Mouse (Mus musculus) gastrocnemius, postnatal 36 days (tissue): ENCODE measurements around the gene 4930407I10Rik. TPM values are rescaled to one million over a fixed set of nuclear protein-coding genes. Genes with fewer than 3 reads are reported as not detected.

Experiments used
- DNase-seq, 2 experiments: peaks; one replicate each; pipeline ENCODE4 v3.0.0; 2022
- intact Hi-C: fragments of 180-260 bp; cut with DNase I; formaldehyde crosslinking; loops from one replicate; pipeline ENCODE4 v1.15.1; 2025
- total RNA-seq, 2 experiments: library from RNA; stranded (reverse); gene quantifications; 2 replicates each; pipeline ENCODE4 v1.2.3; 2021

Gene 4930407I10Rik
- total RNA-seq, 2 experiments from 2014 or later = not detected

- peak; percentile 84 to 88 for DNase-seq
- intact Hi-C loops = no loop called here
These were observed 11.7 kb upstream of the 4930407I10Rik start, which contains the start of gene Snu13 for GRCm38 (mm10) chr15:82047080-82047883. Snu13 (minus strand) TSS chr15:82047598.

GRCm38 (mm10) chr15:82052544-82052943, 6.4 kb upstream of the 4930407I10Rik start:
- intact Hi-C loops = no loop called here
- no peak for DNase-seq

- no peak for DNase-seq
- intact Hi-C loops = no loop called here
These were observed 5.0 kb downstream of the 4930407I10Rik start for GRCm38 (mm10) chr15:82063909-82064308.

GRCm38 (mm10) chr15:82065511-82065910, 6.6 kb downstream of the 4930407I10Rik start:
- intact Hi-C loops = loop anchor here (1.0 kb wide), 1 partner anchor 171 kb away; no protein-coding TSS in a partner anchor
- peak in 1 of 2 experiments; percentile 70 for DNase-seq

- no peak for DNase-seq
- intact Hi-C loops = loop anchor here (2.0 kb wide), 1 partner anchor 37 kb away; no protein-coding TSS in a partner anchor
These were observed 10.9 kb downstream of the 4930407I10Rik start, which contains the start of gene Mei1 for GRCm38 (mm10) chr15:82069898-82070297. Mei1 (plus strand) TSS chr15:82069996.

GRCm38 (mm10) chr15:82071816-82072469, 13.0 kb downstream of the 4930407I10Rik start:
- intact Hi-C loops = no loop called here
- DNase-seq = no peak

GRCm38 (mm10) chr15:82073490-82073889, 14.5 kb downstream of the 4930407I10Rik start:
- DNase-seq = no peak
- intact Hi-C loops = no loop called here

GRCm38 (mm10) chr15:82079883-82080282, 20.9 kb downstream of the 4930407I10Rik start:
- intact Hi-C loops = loop anchor here (5.0 kb wide), 2 partner anchors 37 to 157 kb away; no protein-coding TSS in a partner anchor
- DNase-seq = no peak

- DNase-seq = peak in 1 of 2 experiments; percentile 30
- intact Hi-C loops = loop anchor here (5.0 kb wide), 2 partner anchors 36 to 156 kb away; no protein-coding TSS in a partner anchor
These were observed 22.2 kb downstream of the 4930407I10Rik start for GRCm38 (mm10) chr15:82081161-82081560.

GRCm38 (mm10) chr15:82085606-82086005, 26.7 kb downstream of the 4930407I10Rik start:
- no peak for DNase-seq
- intact Hi-C loops = no loop called here

GRCm38 (mm10) chr15:82086131-82086530, 27.2 kb downstream of the 4930407I10Rik start:
- intact Hi-C loops = no loop called here
- no peak for DNase-seq

- intact Hi-C loops = no loop called here
- DNase-seq = no peak
These were observed 28.3 kb downstream of the 4930407I10Rik start for GRCm38 (mm10) chr15:82087266-82087665.

GRCm38 (mm10) chr15:82091061-82091460, 32.1 kb downstream of the 4930407I10Rik start:
- DNase-seq = no peak
- intact Hi-C loops = no loop called here

- no peak for DNase-seq
- intact Hi-C loops = loop anchor here (2.0 kb wide), 1 partner anchor 38 kb away; the partner anchor contains the start of gene Mei1
These were observed 48.1 kb downstream of the 4930407I10Rik start for GRCm38 (mm10) chr15:82106953-82107555.

Other genes starting within 250 kb of the 4930407I10Rik start
- 100 to 1,000 TPM in 1 of 2 experiments, 10 to 100 TPM in 1; 90.3 to 144 TPM for gene Tob2, start 200.4 kb upstream of the 4930407I10Rik start, total RNA-seq
- 10 to 100 TPM; 38.1 to 39.4 TPM for gene Phf5a, start 187.2 kb upstream of the 4930407I10Rik start, total RNA-seq
- 1,000 to 10,000 TPM; 1,185 to 1,290 TPM for gene Aco2, start 186.8 kb upstream of the 4930407I10Rik start, total RNA-seq
- 1 to 10 TPM; 7.7 TPM for gene Polr3h, start 132.9 kb upstream of the 4930407I10Rik start, total RNA-seq
- gene Csdc2, start 122.4 kb upstream of the 4930407I10Rik start, total RNA-seq = 1 to 10 TPM; 1.8 to 2.3 TPM
- gene Pmm1, start 98.2 kb upstream of the 4930407I10Rik start, total RNA-seq = 10 to 100 TPM; 14.7 to 15.5 TPM
- not detected for gene 1700029P11Rik, start 78.6 kb upstream of the 4930407I10Rik start, total RNA-seq
- gene Xrcc6, start 71.3 kb upstream of the 4930407I10Rik start, total RNA-seq = 10 to 100 TPM; 17.8 to 22.9 TPM
- 10 to 100 TPM; 16.7 to 17.7 TPM for gene Desi1, start 25.3 kb upstream of the 4930407I10Rik start, total RNA-seq
- gene Snu13, start 11.6 kb upstream of the 4930407I10Rik start, total RNA-seq = 10 to 100 TPM; 36.0 to 47.5 TPM
- under 1 TPM; 0.08 to 0.15 TPM for gene Mei1, start 10.8 kb downstream of the 4930407I10Rik start, total RNA-seq
- 10 to 100 TPM; 10.2 to 17.0 TPM for gene Ccdc134, start 68.8 kb downstream of the 4930407I10Rik start, total RNA-seq
- gene Srebf2, start 88.0 kb downstream of the 4930407I10Rik start, total RNA-seq = 1 to 10 TPM; 9.2 to 9.8 TPM
- gene Shisa8, start 153.7 kb downstream of the 4930407I10Rik start, total RNA-seq = not detected
- gene Tnfrsf13c, start 165.2 kb downstream of the 4930407I10Rik start, total RNA-seq = not detected
- gene Cenpm, start 185.6 kb downstream of the 4930407I10Rik start, total RNA-seq = under 1 TPM; 0.46 to 0.79 TPM
- not detected for gene 1500009C09Rik, start 193.2 kb downstream of the 4930407I10Rik start, total RNA-seq
- gene Sept3, start 215.7 kb downstream of the 4930407I10Rik start, total RNA-seq = under 1 TPM; 0.31 to 0.91 TPM
- not detected for gene Wbp2nl, start 239.8 kb downstream of the 4930407I10Rik start, total RNA-seq